Mouse (Mus musculus): ENCODE data around the gene Ippk.
A peak's percentile ranks its signal among the peaks of the same experiment; 100 is the strongest.

The Ippk gene

GRCm38 (mm10) chr13:49420754-49421605, at the start of gene Ippk:
Ippk (plus strand) TSS chr13:49421249.
- DNase-seq (ENCODE audit: low spot score): peak; percentile 94

- peak; percentile 46 for DNase-seq (ENCODE audit: low spot score)
These were observed 49.6 kb upstream of the Ippk start for GRCm38 (mm10) chr13:49371428-49371899.

- no peak for DNase-seq (ENCODE audit: low spot score)
These were observed 48.5 kb upstream of the Ippk start for GRCm38 (mm10) chr13:49372370-49373060.

GRCm38 (mm10) chr13:49374304-49374703, 46.7 kb upstream of the Ippk start:
- DNase-seq (ENCODE audit: low spot score): no peak

GRCm38 (mm10) chr13:49374730-49375129, 46.3 kb upstream of the Ippk start:
- no peak for DNase-seq (ENCODE audit: low spot score)

GRCm38 (mm10) chr13:49377608-49378007, 43.4 kb upstream of the Ippk start:
- DNase-seq (ENCODE audit: low spot score): no peak

GRCm38 (mm10) chr13:49379301-49379700, 41.7 kb upstream of the Ippk start:
- DNase-seq (ENCODE audit: low spot score): no peak

- peak; percentile 69 for DNase-seq (ENCODE audit: low spot score)
These were observed 39.8 kb upstream of the Ippk start for GRCm38 (mm10) chr13:49381230-49381629.

GRCm38 (mm10) chr13:49382997-49383396, 38.1 kb upstream of the Ippk start:
- DNase-seq (ENCODE audit: low spot score): no peak

- no peak for DNase-seq (ENCODE audit: low spot score)
These were observed 36.1 kb upstream of the Ippk start for GRCm38 (mm10) chr13:49384751-49385463.

- no peak for DNase-seq (ENCODE audit: low spot score)
These were observed 29.7 kb upstream of the Ippk start for GRCm38 (mm10) chr13:49391374-49391773.

- DNase-seq (ENCODE audit: low spot score): no peak
These were observed 27.5 kb upstream of the Ippk start for GRCm38 (mm10) chr13:49393579-49393978.

GRCm38 (mm10) chr13:49394886-49395447, 26.1 kb upstream of the Ippk start:
- no peak for DNase-seq (ENCODE audit: low spot score)

- no peak for DNase-seq (ENCODE audit: low spot score)
These were observed 24.3 kb upstream of the Ippk start for GRCm38 (mm10) chr13:49396798-49397197.

- no peak for DNase-seq (ENCODE audit: low spot score)
These were observed 22.9 kb upstream of the Ippk start for GRCm38 (mm10) chr13:49398191-49398590.

GRCm38 (mm10) chr13:49400139-49400538, 20.9 kb upstream of the Ippk start:
- DNase-seq (ENCODE audit: low spot score): no peak

GRCm38 (mm10) chr13:49402628-49403027, 18.4 kb upstream of the Ippk start:
- DNase-seq (ENCODE audit: low spot score): no peak

- no peak for DNase-seq (ENCODE audit: low spot score)
These were observed 13.3 kb upstream of the Ippk start for GRCm38 (mm10) chr13:49407795-49408194.

GRCm38 (mm10) chr13:49421606-49421917, 513 bp downstream of the Ippk start:
- no peak for DNase-seq (ENCODE audit: low spot score)

- no peak for DNase-seq (ENCODE audit: low spot score)
These were observed 910 bp downstream of the Ippk start for GRCm38 (mm10) chr13:49421959-49422358.

- no peak for DNase-seq (ENCODE audit: low spot score)
These were observed 5.7 kb downstream of the Ippk start for GRCm38 (mm10) chr13:49426736-49427135.

GRCm38 (mm10) chr13:49428042-49428675, 7.1 kb downstream of the Ippk start:
- no peak for DNase-seq (ENCODE audit: low spot score)
